Mouse (Mus musculus) embryo, embryonic 10 days (tissue): ENCODE measurements around the gene Kdm4b.
A peak's percentile ranks its signal among the peaks of the same experiment; 100 is the strongest.

Experiments used
- DNase-seq: peaks from one replicate; pipeline ENCODE4 v3.0.0-alpha.2; 2015; ENCODE audit warnings: low spot score

Kdm4b gene

GRCm38 (mm10) chr17:56442316-56442715 is 116.5 kb downstream of the Kdm4b start:
- no peak for DNase-seq

- no peak for DNase-seq
Measured at GRCm38 (mm10) chr17:56443341-56443795, 117.5 kb downstream of the Kdm4b start.

- DNase-seq: no peak
Measured at GRCm38 (mm10) chr17:56444771-56445170, 118.9 kb downstream of the Kdm4b start.

GRCm38 (mm10) chr17:56445397-56445796 is 119.5 kb downstream of the Kdm4b start:
- DNase-seq: peak; percentile 78

GRCm38 (mm10) chr17:56447716-56448115 is 121.9 kb downstream of the Kdm4b start:
- no peak for DNase-seq
